Mouse (Mus musculus) layer of hippocampus, postnatal 10 days (tissue): Measurements from ENCODE around the gene Tomm40l. TPM values are rescaled to one million over a fixed set of nuclear protein-coding genes. Genes with fewer than 3 reads are reported as not detected.

ENCODE experiments used
- DNase-seq, 2 experiments: peaks; one replicate each; pipeline ENCODE4 v3.0.0; 2021; ENCODE audit warnings: low spot score in 2 of 2
- long read RNA-seq: library from polyadenylated mRNA; stranded (forward); transcript quantifications from one replicate; pipeline ENCODE4 v2.0.0, GENCODE M21; 2023
- total RNA-seq, 2 experiments: library from RNA; stranded (reverse); gene quantifications; 2 replicates each; pipeline ENCODE4 v1.2.3; 2021

Tomm40l gene
- total RNA-seq, result 10 to 100 TPM; 65.5 to 66.3 TPM
- long read RNA-seq, full-length matches to known transcripts, result 47 of 75 reads
- long read RNA-seq, partial matches to known transcripts, result 4 of 75 reads
- long read RNA-seq, other reads (novel, unspliced or antisense), result 24 of 75 reads

DNA sequence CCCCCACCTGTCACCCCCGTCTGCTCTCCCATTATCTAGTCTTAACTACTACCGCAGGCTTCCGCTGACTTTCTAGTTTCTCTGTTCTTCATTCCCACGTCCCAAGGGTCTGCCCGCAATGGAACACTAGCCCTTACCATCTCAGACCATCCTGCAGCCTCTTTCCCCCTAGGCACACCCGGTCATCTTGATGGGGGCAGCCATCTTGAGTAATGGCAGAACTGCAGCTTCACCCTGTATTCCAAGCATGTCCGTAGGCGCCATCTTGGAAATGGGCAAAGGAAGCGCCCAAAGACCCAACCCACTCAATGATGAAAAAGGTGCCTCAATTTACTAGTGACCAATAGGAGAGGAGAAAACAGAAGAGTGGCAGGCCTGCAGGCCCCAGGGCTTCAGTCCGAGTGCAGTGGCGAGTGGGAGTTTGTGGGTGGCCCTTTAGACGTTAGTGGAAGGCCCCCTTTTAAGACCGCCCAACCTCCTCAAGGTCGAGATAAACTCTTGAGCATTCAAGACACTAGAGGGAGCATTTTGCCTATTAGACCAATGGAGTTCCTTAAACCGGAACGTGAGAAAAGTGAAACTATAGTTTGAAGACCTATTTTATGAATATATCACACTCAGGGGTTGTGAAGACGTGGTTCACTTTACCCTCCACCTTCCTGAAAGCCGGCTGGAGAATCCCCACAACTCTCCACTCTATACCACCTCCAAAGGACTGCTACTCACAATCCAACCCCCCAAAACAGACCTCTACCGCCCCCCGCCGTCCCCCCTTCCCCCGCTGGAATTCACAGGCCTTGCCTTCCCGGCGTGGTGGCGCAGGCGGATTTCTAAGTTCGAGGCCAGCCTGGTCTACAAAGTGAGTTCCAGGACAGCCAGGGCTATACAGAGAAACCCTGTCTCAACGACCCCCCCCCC is at the start of gene Tomm40l:
TSS of gene Tomm40l (minus strand) at position 277 of the 918 bp plus-strand sequence.
- peak; percentile 87 to 88 for DNase-seq

- no peak for DNase-seq
Measured at GRCm38 (mm10) chr1:171272086-171272485, 49.8 kb upstream of the Tomm40l start.

DNA sequence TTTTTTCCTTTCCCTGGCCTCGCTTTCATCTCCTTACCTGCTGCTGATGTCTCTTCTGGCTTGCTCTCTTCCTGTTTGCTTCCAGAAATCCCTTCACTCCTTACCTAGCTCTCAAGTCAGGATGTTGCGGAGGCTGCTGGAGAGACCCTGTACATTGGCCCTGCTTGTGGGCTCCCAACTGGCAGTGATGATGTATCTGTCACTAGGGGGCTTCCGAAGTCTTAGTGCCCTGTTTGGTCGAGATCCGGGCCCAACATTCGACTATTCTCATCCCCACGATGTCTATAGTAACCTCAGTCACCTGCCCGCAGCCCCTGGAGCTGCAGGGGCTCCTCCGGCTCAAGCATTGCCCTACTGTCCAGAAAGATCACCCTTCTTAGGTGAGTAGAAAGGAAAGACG is 49.3 kb upstream of the Tomm40l start:
- DNase-seq, result no peak

GRCm38 (mm10) chr1:171271196-171271595 is 48.9 kb upstream of the Tomm40l start:
- DNase-seq, result no peak

GRCm38 (mm10) chr1:171270573-171270900 is 48.2 kb upstream of the Tomm40l start:
- no peak for DNase-seq

GRCm38 (mm10) chr1:171269848-171270572 is 47.7 kb upstream of the Tomm40l start, which contains the start of gene B4galt3:
Gene B4galt3 (plus strand): TSS chr1:171270328.
- DNase-seq, result peak; percentile 95 to 96

DNA sequence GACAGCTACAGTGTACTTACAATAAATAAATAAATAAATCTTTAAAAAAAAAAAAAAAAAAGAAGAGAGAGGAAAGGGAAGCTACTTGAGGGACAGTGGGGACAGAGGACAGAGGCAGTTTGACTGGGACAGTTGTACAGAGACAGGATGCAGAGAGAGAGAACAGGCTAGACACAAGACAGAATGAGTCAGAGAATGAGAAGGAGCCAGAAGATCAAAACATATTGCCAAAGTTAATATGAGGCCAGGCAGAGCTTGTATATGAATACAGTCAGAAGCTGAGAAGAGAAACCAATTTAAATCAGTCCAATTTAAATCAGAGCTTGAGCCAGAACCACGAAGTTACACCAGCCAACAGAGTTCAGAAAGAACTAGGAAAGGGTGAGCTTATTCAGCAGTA is 46.0 kb upstream of the Tomm40l start:
- DNase-seq, result no peak

- DNase-seq, result no peak
Measured at GRCm38 (mm10) chr1:171265971-171266744, 43.8 kb upstream of the Tomm40l start.

- DNase-seq, result no peak
Measured at GRCm38 (mm10) chr1:171263666-171264461, 41.5 kb upstream of the Tomm40l start.

DNA sequence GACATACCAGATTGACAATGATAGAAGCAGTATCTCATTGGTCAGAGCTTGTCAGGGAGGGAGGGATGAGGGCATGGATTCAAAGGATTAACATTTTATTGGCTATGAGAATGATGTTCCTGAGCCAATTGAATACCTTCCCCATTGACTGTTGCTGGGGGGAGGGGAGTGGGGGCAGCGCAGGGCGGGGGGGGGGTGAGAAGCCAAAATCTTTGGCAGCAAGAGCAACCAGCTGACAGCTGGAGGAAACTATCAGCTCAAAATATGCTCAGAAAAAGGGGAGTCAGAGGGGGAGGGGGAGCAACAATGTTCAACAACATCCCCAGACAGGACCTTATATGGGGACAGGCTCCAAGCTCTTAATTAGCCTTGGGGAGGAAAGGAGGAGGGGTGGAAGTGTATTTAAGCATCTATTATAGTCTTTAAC is 40.9 kb upstream of the Tomm40l start:
- peak in 1 of 2 experiments; percentile 61 for DNase-seq

DNA sequence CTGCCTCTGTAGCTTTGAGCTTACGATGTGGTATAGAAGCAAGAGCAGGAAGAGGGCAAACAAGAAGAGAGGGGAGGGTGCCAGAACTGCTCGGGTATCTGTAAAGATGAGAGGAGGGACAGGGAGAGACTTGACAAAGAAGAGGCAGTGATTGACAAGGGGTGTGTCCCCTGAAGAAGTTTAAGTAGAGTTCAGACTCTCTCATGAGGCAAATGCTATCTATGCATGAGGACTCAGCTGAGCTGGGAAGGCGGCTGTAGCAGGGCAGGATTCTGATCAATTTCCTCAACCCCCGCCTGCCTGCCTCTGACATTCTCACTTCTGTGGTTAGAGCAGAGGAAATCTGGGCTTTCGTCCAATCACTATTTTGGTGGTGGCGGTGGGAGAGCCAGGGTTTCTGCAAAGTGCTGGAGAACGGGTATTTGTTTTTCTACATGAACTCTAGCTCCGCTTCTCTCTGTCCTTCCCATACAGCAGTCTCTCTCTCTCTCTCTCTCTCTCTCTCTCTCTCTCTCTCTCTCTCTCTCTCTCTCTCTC is 40.3 kb upstream of the Tomm40l start:
- peak; percentile 76 to 81 for DNase-seq

- no peak for DNase-seq
Measured at GRCm38 (mm10) chr1:171260316-171260715, 38.0 kb upstream of the Tomm40l start.

DNA sequence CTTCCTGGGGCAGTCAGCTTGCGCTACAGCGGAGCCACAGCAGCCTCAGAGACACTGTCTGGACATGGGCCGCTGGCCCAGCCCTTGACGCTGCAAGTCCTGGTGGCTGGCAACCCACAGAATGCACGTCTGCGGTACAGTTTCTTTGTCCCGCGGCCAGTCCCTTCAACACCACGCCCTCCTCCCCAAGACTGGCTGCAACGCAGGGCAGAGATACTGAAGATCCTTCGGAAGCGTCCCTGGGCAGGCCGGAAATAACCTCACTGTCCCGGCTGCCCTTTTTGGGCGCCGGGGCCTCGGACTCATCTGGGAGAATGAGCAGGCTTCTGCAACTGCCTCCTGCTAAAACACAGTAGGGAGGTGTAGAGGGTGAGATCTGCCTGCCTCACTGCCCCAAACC is 36.6 kb upstream of the Tomm40l start:
- DNase-seq, result no peak

GRCm38 (mm10) chr1:171257781-171258180 is 35.5 kb upstream of the Tomm40l start:
- no peak for DNase-seq

DNA sequence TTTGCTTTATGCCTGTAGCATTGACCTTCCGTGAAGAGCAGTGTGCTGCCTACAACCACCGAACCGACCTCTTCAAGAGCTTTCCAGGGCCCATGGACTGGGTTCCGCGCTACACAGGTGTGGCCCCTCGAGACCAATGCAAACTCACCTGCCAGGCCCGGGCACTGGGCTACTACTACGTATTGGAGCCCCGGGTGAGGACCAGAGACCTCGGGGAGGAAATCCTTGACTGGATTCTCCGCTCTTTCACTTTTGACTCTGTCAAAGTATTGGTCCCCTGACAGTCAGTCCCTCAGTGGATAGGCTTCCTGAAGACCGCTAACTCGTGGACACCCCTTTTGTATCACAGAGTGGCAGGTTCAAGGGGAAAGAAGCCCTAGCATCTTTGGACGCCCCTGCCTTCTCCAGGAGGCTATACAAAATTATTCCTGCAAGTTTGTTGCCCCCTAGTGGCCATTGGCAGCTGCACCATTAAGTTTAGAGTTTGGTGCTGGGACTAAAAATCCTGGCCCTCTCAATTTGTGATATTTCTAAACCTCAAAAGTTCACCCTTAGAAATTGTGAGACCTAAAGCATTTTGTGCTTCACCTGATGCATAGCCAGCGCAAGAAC is 34.7 kb upstream of the Tomm40l start:
- peak; percentile 69 to 77 for DNase-seq

GRCm38 (mm10) chr1:171256095-171256818 is 33.9 kb upstream of the Tomm40l start:
- DNase-seq, result no peak

- no peak for DNase-seq
Measured at GRCm38 (mm10) chr1:171252415-171252814, 30.1 kb upstream of the Tomm40l start.

GRCm38 (mm10) chr1:171251594-171252324 is 29.4 kb upstream of the Tomm40l start:
- DNase-seq, result no peak
